Mouse (Mus musculus): ENCODE measurements around the gene Gm45140. TPM values are rescaled to one million over a fixed set of nuclear protein-coding genes. Genes with fewer than 3 reads are reported as not detected.

Gene Gm45140
- polyA plus RNA-seq (2012; ENCODE audit: low replicate concordance) = 2.7 and 24.2 TPM in 2 replicates

GRCm38 (mm10) chr6:87835695-87836094, at the start of gene Gm45140:
TSS of gene Gm45140 (minus strand) at chr6:87835795.

GRCm38 (mm10) chr6:87850900-87851614, 15.5 kb upstream of the Gm45140 start, which contains the start of gene Cnbp:
TSS of gene Cnbp (minus strand) at chr6:87851106.

GRCm38 (mm10) chr6:87838551-87839197, 3.1 kb upstream of the Gm45140 start, which contains the start of gene Isy1:
TSS of gene Isy1 (minus strand) at chr6:87838798.

GRCm38 (mm10) chr6:87811675-87812338, 23.8 kb downstream of the Gm45140 start, which contains the start of gene Rab43:
TSS of gene Rab43 (minus strand) at chr6:87812164.

GRCm38 (mm10) chr6:87777842-87778241, 57.8 kb downstream of the Gm45140 start, which contains the start of gene Gp9:
TSS of gene Gp9 (plus strand) at chr6:87778072.

Other genes starting within 250 kb of the Gm45140 start
- 0.05 and 0.47 TPM in 2 replicates for gene Prokr1, start 245.1 kb downstream of the Gm45140 start, polyA plus RNA-seq (2012; ENCODE audit: low replicate concordance)
- 2.3 and 4.7 TPM in 2 replicates for gene Aplf, start 163.6 kb downstream of the Gm45140 start, polyA plus RNA-seq (2012; ENCODE audit: low replicate concordance)
- gene Efcc1, start 104.9 kb downstream of the Gm45140 start, polyA plus RNA-seq (2012; ENCODE audit: low replicate concordance) = 0.16 and 0.86 TPM in 2 replicates
- 5.7 and 14.0 TPM in 2 replicates for gene Gp9, start 57.7 kb downstream of the Gm45140 start, polyA plus RNA-seq (2012; ENCODE audit: low replicate concordance)
- 49.2 and 155 TPM in 2 replicates for gene Rab43, start 23.6 kb downstream of the Gm45140 start, polyA plus RNA-seq (2012; ENCODE audit: low replicate concordance)
- gene Isy1, start 3.0 kb upstream of the Gm45140 start, polyA plus RNA-seq (2012; ENCODE audit: low replicate concordance) = 41.7 and 45.7 TPM in 2 replicates
- 54.5 and 74.0 TPM in 2 replicates for gene Cnbp, start 15.3 kb upstream of the Gm45140 start, polyA plus RNA-seq (2012; ENCODE audit: low replicate concordance)
- gene Copg1, start 52.0 kb upstream of the Gm45140 start, polyA plus RNA-seq (2012; ENCODE audit: low replicate concordance) = 13.3 and 35.5 TPM in 2 replicates
- gene Hmces, start 78.1 kb upstream of the Gm45140 start, polyA plus RNA-seq (2012; ENCODE audit: low replicate concordance) = 18.1 and 31.6 TPM in 2 replicates
- 5.4 and 9.3 TPM in 2 replicates for gene H1fx, start 145.8 kb upstream of the Gm45140 start, polyA plus RNA-seq (2012; ENCODE audit: low replicate concordance)
- gene Rab7, start 209.5 kb upstream of the Gm45140 start, polyA plus RNA-seq (2012; ENCODE audit: low replicate concordance) = 83.4 and 138 TPM in 2 replicates
- 23.7 and 33.8 TPM in 2 replicates for gene Rpn1, start 248.7 kb upstream of the Gm45140 start, polyA plus RNA-seq (2012; ENCODE audit: low replicate concordance)

Measured in hematopoietic multipotent progenitor cell, adult 10-12 weeks (in vitro differentiated cells).